8 mouse cellular contexts compared by ENCODE assay signal in genomic region chr1:180768334-180769168, GRCm38 (mm10). TPM values are rescaled to one million over a fixed set of nuclear protein-coding genes. Genes with fewer than 3 reads are reported as not detected.
DNase-seq lines count a peak whose midpoint lies in the region; ATAC-seq and TF ChIP-seq lines count a peak whose summit lies in the region.

No protein-coding gene starts in this region.

- TF ChIP-seq RAD21 in MEL (IDR thresholded peaks at IDR 0.05; ENCODE audit: low read depth, low read length): peak; percentile 39

- H3K9ac ChIP-seq in MEL (ENCODE audit: control insufficient read depth, low read depth, low read length, poor library complexity, severe bottlenecking): peak overlapping the region; percentile 89
- peak overlapping the region; percentile 79 for H3K9ac ChIP-seq in forebrain, embryonic 16.5 days (replicated peaks; ENCODE audit: low read depth, low read length)
- H3K9ac ChIP-seq in lung, embryonic 14.5 days: peak overlapping the region; percentile 71

- peaks cover 0 to 14% of the 10 kb centered on the region in 2 experiments; a peak in 2 of 4 replicates for H3K36me3 ChIP-seq in MEL (ENCODE audit: control insufficient read depth in 1 of 2, insufficient read depth in 2 of 2, low read length in 2 of 2)
- no peaks in the 10 kb centered on the region for H3K36me3 ChIP-seq in forebrain, embryonic 16.5 days (ENCODE audit: control insufficient read depth, insufficient read depth)
- H3K36me3 ChIP-seq in lung, embryonic 14.5 days (ENCODE audit: insufficient read depth): no peaks in the 10 kb centered on the region

- peak; percentile 65 to 88 (median 79) for TF ChIP-seq CTCF in MEL (IDR thresholded peaks at IDR 0.05 in 2 of 3, conservative IDR thresholded peaks at IDR 0.05 in 1 of 3; ENCODE audit: control insufficient read depth in 1 of 3, insufficient read depth in 1 of 3, low read depth in 2 of 3, low read length in 3 of 3, poor library complexity in 1 of 3, severe bottlenecking in 1 of 3)
- peak; percentile 84 for TF ChIP-seq CTCF in lung, embryonic 14.5 days (IDR thresholded peaks at IDR 0.05; ENCODE audit: low read depth)

- peak; percentile 88 for DNase-seq in MEL (ENCODE audit: low read depth, low spot score)
- DNase-seq in cerebellum, adult 18-20 months: peak; percentile 83 to 91
- DNase-seq in heart, postnatal 4 days: peak; percentile 85
- DNase-seq in layer of hippocampus, adult 8-10 months (ENCODE audit: low spot score in 2 of 2): peak; percentile 41 to 60
- DNase-seq in lung, embryonic 14.5 days: peak; percentile 90
- peak; percentile 87 for DNase-seq in testis, postnatal 10 days (ENCODE audit: low spot score)

- H3K4me3 ChIP-seq in MEL (ENCODE audit: control insufficient read depth in 1 of 2, insufficient read depth in 1 of 2, low read depth in 2 of 2, low read length in 2 of 2): peak overlapping the region; percentile 74 to 81
- peak overlapping the region; percentile 55 for H3K4me3 ChIP-seq in forebrain, embryonic 16.5 days (replicated peaks; ENCODE audit: low read length)
- H3K4me3 ChIP-seq in lung, embryonic 14.5 days (ENCODE audit: low read depth, low read length): peak overlapping the region; percentile 51

- H3K79me2 ChIP-seq in MEL (ENCODE audit: control insufficient read depth, insufficient read depth, low read length, poor library complexity): peaks cover 3% of the 10 kb centered on the region; the same call in 1 of the 2 replicates

- ATAC-seq in forebrain, embryonic 16.5 days: peak; percentile 84
- ATAC-seq in lung, embryonic 14.5 days (ENCODE audit: insufficient read depth): peak; percentile 85
- ATAC-seq in neutrophil, adult 5-6 weeks (ENCODE audit: extremely low read depth, insufficient number of reproducible peaks, low FRiP score, poor library complexity, severe bottlenecking): peak; percentile 61

- H3K9me3 ChIP-seq in MEL (replicated peaks; ENCODE audit: insufficient read depth, low read length): no peaks in the 10 kb centered on the region
- no peaks in the 10 kb centered on the region for H3K9me3 ChIP-seq in forebrain, embryonic 16.5 days (ENCODE audit: control insufficient read depth, low read length)
- no peaks in the 10 kb centered on the region for H3K9me3 ChIP-seq in lung, embryonic 14.5 days (ENCODE audit: low read depth, low read length)

- peaks cover 3 to 31% of the 10 kb centered on the region in 2 experiments for H3K4me1 ChIP-seq in MEL (ENCODE audit: control insufficient read depth in 1 of 2, insufficient read depth in 2 of 2, low read length in 2 of 2)
- H3K4me1 ChIP-seq in forebrain, embryonic 16.5 days (replicated peaks; ENCODE audit: control insufficient read depth, insufficient read depth, low read length): peaks cover 14% of the 10 kb centered on the region
- H3K4me1 ChIP-seq in lung, embryonic 14.5 days (ENCODE audit: insufficient read depth): peaks cover 5% of the 10 kb centered on the region; the same call in 1 of the 2 replicates

- peak overlapping the region; percentile 84 for H3K4me2 ChIP-seq in forebrain, embryonic 16.5 days (ENCODE audit: low read length)
- peak overlapping the region; percentile 89 for H3K4me2 ChIP-seq in lung, embryonic 14.5 days

- H3K27me3 ChIP-seq in MEL (ENCODE audit: control insufficient read depth in 1 of 2, insufficient read depth in 2 of 2, low read length in 2 of 2): no peaks in the 10 kb centered on the region
- H3K27me3 ChIP-seq in forebrain, embryonic 16.5 days (replicated peaks; ENCODE audit: control insufficient read depth, insufficient read depth, low read length): no peaks in the 10 kb centered on the region
- no peaks in the 10 kb centered on the region; the same call in 1 of the 2 replicates for H3K27me3 ChIP-seq in lung, embryonic 14.5 days (ENCODE audit: insufficient read depth, low read length)

- peak overlapping the region; percentile 51 for H3K27ac ChIP-seq in MEL (ENCODE audit: control insufficient read depth, low read depth, low read length)
- H3K27ac ChIP-seq in forebrain, embryonic 16.5 days (ENCODE audit: low read length): peak overlapping the region; percentile 41; the same call in 1 of the 2 replicates
- peak overlapping the region; percentile 50; the same call in 1 of the 2 replicates for H3K27ac ChIP-seq in lung, embryonic 14.5 days (ENCODE audit: low read depth)

- TF ChIP-seq POLR2A in MEL (IDR thresholded peaks at IDR 0.05; ENCODE audit: control insufficient read depth in 1 of 2, insufficient read depth in 1 of 2, low read depth in 1 of 2, low read length in 2 of 2, poor library complexity in 1 of 2): peak; percentile 79 to 83; a peak in 3 of 4 replicates

- no peak for TF ChIP-seq EP300 in MEL (IDR thresholded peaks at IDR 0.05; ENCODE audit: low read depth in 1 of 2, low read length in 2 of 2)

- WGBS in forebrain, embryonic 16.5 days: 1% methylated on average over 37 of the region's 37 CpGs
- 3% methylated on average over 37 of the region's 37 CpGs for WGBS in lung, embryonic 14.5 days

TF ChIP-seq in MEL, 35 proteins besides CTCF, POLR2A, EP300 and RAD21 (continues in another document):
- no peak for TF ChIP-seq CHD1 (IDR thresholded peaks at IDR 0.05; ENCODE audit: low read depth, low read length)
- no peak for TF ChIP-seq ZKSCAN1 (IDR thresholded peaks at IDR 0.05; ENCODE audit: low read depth, low read length)
- TF ChIP-seq GATA1 (IDR thresholded peaks at IDR 0.05; ENCODE audit: low read depth, low read length): no peak
- TF ChIP-seq MAX (IDR thresholded peaks at IDR 0.05; ENCODE audit: low read length): peak; percentile 81
- TF ChIP-seq MAZ (IDR thresholded peaks at IDR 0.05; ENCODE audit: low read depth, low read length): 0 out of 2 replicates have a peak, but pooled peaks have one; percentile 83
- 0 out of 2 replicates have a peak, but pooled peaks have one; percentile 26 for TF ChIP-seq NRF1 (IDR thresholded peaks at IDR 0.05; ENCODE audit: insufficient read depth, low read depth, low read length, poor library complexity, severe bottlenecking)
- TF ChIP-seq SIN3A (IDR thresholded peaks at IDR 0.05; ENCODE audit: low read length): peak; percentile 62; the same call in 1 of the 2 replicates
- TF ChIP-seq MYC (IDR thresholded peaks at IDR 0.05; ENCODE audit: low read depth, low read length): peak; percentile 79; the same call in 1 of the 2 replicates
- TF ChIP-seq HCFC1 (IDR thresholded peaks at IDR 0.05; ENCODE audit: low read depth, low read length): peak; percentile 53
- TF ChIP-seq TAL1 (IDR thresholded peaks at IDR 0.05; ENCODE audit: low read length): no peak
- 0 out of 2 replicates have a peak, but pooled peaks have one; percentile 21 for TF ChIP-seq UBTF (IDR thresholded peaks at IDR 0.05; ENCODE audit: borderline replicate concordance, insufficient read depth, low read depth, low read length)
- TF ChIP-seq POLR2AphosphoS2 (IDR thresholded peaks at IDR 0.05; ENCODE audit: low read length): no peak
- TF ChIP-seq TCF12 (IDR thresholded peaks at IDR 0.05; ENCODE audit: low read depth, low read length): no peak; the same call in 1 of the 2 replicates
- TF ChIP-seq E2F4 (IDR thresholded peaks at IDR 0.05; ENCODE audit: borderline replicate concordance, low read depth, low read length): no peak
- TF ChIP-seq TBP (IDR thresholded peaks at IDR 0.05; ENCODE audit: low read depth, low read length): peak; percentile 42
- no peak for TF ChIP-seq USF1 (IDR thresholded peaks at IDR 0.05; ENCODE audit: low read depth, low read length)
- TF ChIP-seq NELFE (IDR thresholded peaks at IDR 0.05; ENCODE audit: low read depth, low read length): peak; percentile 70
- TF ChIP-seq POLR2AphosphoS5 (IDR thresholded peaks at IDR 0.05; ENCODE audit: borderline replicate concordance, low read depth, low read length): no peak
- TF ChIP-seq KAT2A (conservative IDR thresholded peaks at IDR 0.05; ENCODE audit: low read depth, low read length): no peak
- no peak for TF ChIP-seq JUND (IDR thresholded peaks at IDR 0.05; ENCODE audit: low read depth, low read length)
- TF ChIP-seq ZMIZ1 (IDR thresholded peaks at IDR 0.05; ENCODE audit: low read depth, low read length): no peak
- TF ChIP-seq CHD2 (IDR thresholded peaks at IDR 0.05; ENCODE audit: low read length): no peak
- TF ChIP-seq MYB (IDR thresholded peaks at IDR 0.05; ENCODE audit: low read depth, low read length): no peak
- TF ChIP-seq MXI1 (IDR thresholded peaks at IDR 0.05; ENCODE audit: low read depth, low read length): no peak; the same call in 1 of the 2 replicates
- peak; percentile 7; the same call in 1 of the 2 replicates for TF ChIP-seq MEF2A (IDR thresholded peaks at IDR 0.05; ENCODE audit: extremely low read depth, insufficient replicate concordance, low read depth, low read length, poor library complexity, severe bottlenecking)
- no peak for TF ChIP-seq ETS1 (IDR thresholded peaks at IDR 0.05; ENCODE audit: low read depth, low read length)
- TF ChIP-seq MAFK (IDR thresholded peaks at IDR 0.05; ENCODE audit: borderline replicate concordance, low read depth, low read length): no peak
- TF ChIP-seq SMC3 (IDR thresholded peaks at IDR 0.05; ENCODE audit: low read depth, low read length): peak; percentile 57
- TF ChIP-seq USF2 (IDR thresholded peaks at IDR 0.05; ENCODE audit: borderline replicate concordance in 1 of 2, insufficient read depth in 1 of 2, low read depth in 1 of 2, low read length in 2 of 2): no peak

RNA-seq across cellular contexts. Expression of gene Acbd3, which starts 42.7 kb away (rescaled TPM):
- total RNA-seq in MEL (2012; rRNA removed): 17.4 and 17.8 TPM in 2 replicates
- 10 to 100 TPM in 1 of 2 experiments, not detected in 1; 23.2 TPM for polyA plus RNA-seq in MEL (2012; ENCODE audit: insufficient read depth in 1 of 2, insufficient read length in 2 of 2, low read depth in 1 of 2, low replicate concordance in 2 of 2, missing spikeins in 1 of 2)
- 23.5 and 25.0 TPM in 2 replicates for polyA plus RNA-seq in forebrain, embryonic 16.5 days (2015; fragmentation: Nextera tagmentation; extraction: Ambion mirVana)
- total RNA-seq in heart, postnatal 4 days (2021): 10 to 100 TPM; 35.8 to 36.5 TPM
- total RNA-seq in layer of hippocampus, adult 8-10 months (2022): 10 to 100 TPM; 32.5 to 36.3 (median 34.8) TPM
- 26.3 and 27.0 TPM in 2 replicates for polyA plus RNA-seq in lung, embryonic 14.5 days (2014; fragmentation: Nextera tagmentation; extraction: Ambion mirVana)
- 89.5 and 91.6 TPM in 2 replicates for total RNA-seq in neutrophil, adult 5-6 weeks (2017)

RNA-seq across cellular contexts. Expression of gene H3f3a, which starts 45.2 kb away (rescaled TPM):
- total RNA-seq in MEL (2012; rRNA removed): 573 and 574 TPM in 2 replicates
- polyA plus RNA-seq in MEL (2012; ENCODE audit: insufficient read depth in 1 of 2, insufficient read length in 2 of 2, low read depth in 1 of 2, low replicate concordance in 2 of 2, missing spikeins in 1 of 2): 100 to 1,000 TPM; 265 to 903 TPM
- 3,503 and 3,633 TPM in 2 replicates for polyA plus RNA-seq in forebrain, embryonic 16.5 days (2015; fragmentation: Nextera tagmentation; extraction: Ambion mirVana)
- 1,000 to 10,000 TPM in 1 of 2 experiments, 100 to 1,000 TPM in 1; 959 to 1,008 TPM for total RNA-seq in heart, postnatal 4 days (2021)
- total RNA-seq in layer of hippocampus, adult 8-10 months (2022): 100 to 1,000 TPM; 296 to 316 (median 303) TPM
- 2,358 and 2,465 TPM in 2 replicates for polyA plus RNA-seq in lung, embryonic 14.5 days (2014; fragmentation: Nextera tagmentation; extraction: Ambion mirVana)
- 2,143 and 2,209 TPM in 2 replicates for total RNA-seq in neutrophil, adult 5-6 weeks (2017)

Comparison
In these comparisons a context has a peak if more than half of its experiments do, and no peak if none do; other contexts are left out.
1. Peak in every context shown above with its lines: DNase-seq, ATAC-seq, H3K4me3 ChIP-seq and H3K27ac ChIP-seq.